Mouse (Mus musculus): ENCODE measurements around the gene Pcgf1. TPM values are rescaled to one million over a fixed set of nuclear protein-coding genes. Genes with fewer than 3 reads are reported as not detected.

The Pcgf1 gene
- polyA plus RNA-seq, 1 experiment = 14.7 TPM

- no peaks in the 10 kb centered on the region for H3K4me1 ChIP-seq (ENCODE audit: control insufficient read depth, insufficient read depth, low read length)
- H3K36me3 ChIP-seq (ENCODE audit: control insufficient read depth, insufficient read depth, low read length, poor library complexity, severe bottlenecking) = no peaks in the 10 kb centered on the region
- no peak overlapping the region for H3K4me3 ChIP-seq (ENCODE audit: low read depth, low read length)
- no peaks in the 10 kb centered on the region for H3K9me3 ChIP-seq (replicated peaks; ENCODE audit: control insufficient read depth, insufficient read depth, low read length, poor library complexity, severe bottlenecking)
- H3K27ac ChIP-seq (ENCODE audit: insufficient read depth, low read length) = no peak overlapping the region
- no peaks in the 10 kb centered on the region for H3K27me3 ChIP-seq (ENCODE audit: control insufficient read depth, insufficient read depth, low read length, poor library complexity, severe bottlenecking)
- no peak overlapping the region for H3K9ac ChIP-seq (ENCODE audit: low read depth, poor library complexity, severe bottlenecking)
- TF ChIP-seq CTCF (IDR thresholded peaks at IDR 0.05; ENCODE audit: low read depth, low read length) (no peak), POLR2A (IDR thresholded peaks at IDR 0.05; ENCODE audit: insufficient read depth, low read length) (no peak), EP300 (IDR thresholded peaks at IDR 0.05; ENCODE audit: insufficient read depth, low read depth, low read length) (no peak)
Observed at GRCm38 (mm10) chr6:83095968-83096367, 18.3 kb downstream of the Pcgf1 start.

- H3K27ac ChIP-seq (ENCODE audit: insufficient read depth, low read length) = no peak overlapping the region
- TF ChIP-seq CTCF (IDR thresholded peaks at IDR 0.05; ENCODE audit: low read depth, low read length) (no peak), EP300 (IDR thresholded peaks at IDR 0.05; ENCODE audit: insufficient read depth, low read depth, low read length) (no peak), POLR2A (IDR thresholded peaks at IDR 0.05; ENCODE audit: insufficient read depth, low read length) (no peak)
Observed at GRCm38 (mm10) chr6:83098411-83098810, 20.7 kb downstream of the Pcgf1 start.

GRCm38 (mm10) chr6:83101316-83101687 lies 23.6 kb downstream of the Pcgf1 start, which contains the start of the genes Ccdc142 and Gm42688:
TSS of gene Ccdc142 (plus strand) at chr6:83101601.
TSS of gene Gm42688 (plus strand) at chr6:83101617.
- Histone ChIP-seq H3K36me3 (ENCODE audit: control insufficient read depth, insufficient read depth, low read length, poor library complexity, severe bottlenecking) (no peaks in the 10 kb centered on the region), H3K9me3 (replicated peaks; ENCODE audit: control insufficient read depth, insufficient read depth, low read length, poor library complexity, severe bottlenecking) (no peaks in the 10 kb centered on the region), H3K4me3 (ENCODE audit: low read depth, low read length) (peak within 1 kb of the TSS; percentile 87), H3K9ac (ENCODE audit: low read depth, poor library complexity, severe bottlenecking) (peak within 1 kb of the TSS; percentile 42), H3K4me1 (ENCODE audit: control insufficient read depth, insufficient read depth, low read length) (no peaks in the 10 kb centered on the region), H3K27me3 (ENCODE audit: control insufficient read depth, insufficient read depth, low read length, poor library complexity, severe bottlenecking) (no peaks in the 10 kb centered on the region), H3K27ac (ENCODE audit: insufficient read depth, low read length) (no peak within 1 kb of the TSS)
- TF ChIP-seq POLR2A (IDR thresholded peaks at IDR 0.05; ENCODE audit: insufficient read depth, low read length) (no peak), CTCF (IDR thresholded peaks at IDR 0.05; ENCODE audit: low read depth, low read length) (peak; percentile 46)

More at GRCm38 (mm10) chr6:83098411-83098810, 20.7 kb downstream of the Pcgf1 start:
- Histone ChIP-seq H3K4me1 (ENCODE audit: control insufficient read depth, insufficient read depth, low read length) (no peaks in the 10 kb centered on the region), H3K9ac (ENCODE audit: low read depth, poor library complexity, severe bottlenecking) (no peak overlapping the region), H3K4me3 (ENCODE audit: low read depth, low read length) (no peak overlapping the region), H3K9me3 (replicated peaks; ENCODE audit: control insufficient read depth, insufficient read depth, low read length, poor library complexity, severe bottlenecking) (no peaks in the 10 kb centered on the region), H3K27me3 (ENCODE audit: control insufficient read depth, insufficient read depth, low read length, poor library complexity, severe bottlenecking) (no peaks in the 10 kb centered on the region), H3K36me3 (ENCODE audit: control insufficient read depth, insufficient read depth, low read length, poor library complexity, severe bottlenecking) (no peaks in the 10 kb centered on the region)

GRCm38 (mm10) chr6:83101688-83102556 lies 24.3 kb downstream of the Pcgf1 start:
- H3K27ac ChIP-seq (ENCODE audit: insufficient read depth, low read length) = no peak overlapping the region

GRCm38 (mm10) chr6:83103130-83103650 lies 25.5 kb downstream of the Pcgf1 start:
- Histone ChIP-seq H3K36me3 (ENCODE audit: control insufficient read depth, insufficient read depth, low read length, poor library complexity, severe bottlenecking) (no peaks in the 10 kb centered on the region), H3K9ac (ENCODE audit: low read depth, poor library complexity, severe bottlenecking) (no peak overlapping the region), H3K4me1 (ENCODE audit: control insufficient read depth, insufficient read depth, low read length) (no peaks in the 10 kb centered on the region), H3K27me3 (ENCODE audit: control insufficient read depth, insufficient read depth, low read length, poor library complexity, severe bottlenecking) (no peaks in the 10 kb centered on the region), H3K27ac (ENCODE audit: insufficient read depth, low read length) (no peak overlapping the region), H3K9me3 (replicated peaks; ENCODE audit: control insufficient read depth, insufficient read depth, low read length, poor library complexity, severe bottlenecking) (no peaks in the 10 kb centered on the region), H3K4me3 (ENCODE audit: low read depth, low read length) (no peak overlapping the region)
- no peak for TF ChIP-seq EP300 (IDR thresholded peaks at IDR 0.05; ENCODE audit: insufficient read depth, low read depth, low read length)
- no peak for TF ChIP-seq CTCF (IDR thresholded peaks at IDR 0.05; ENCODE audit: low read depth, low read length)
- no peak for TF ChIP-seq POLR2A (IDR thresholded peaks at IDR 0.05; ENCODE audit: insufficient read depth, low read length)

More at GRCm38 (mm10) chr6:83101688-83102556, 24.3 kb downstream of the Pcgf1 start:
- Histone ChIP-seq H3K4me3 (ENCODE audit: low read depth, low read length) (peak overlapping the region; percentile 87), H3K9me3 (replicated peaks; ENCODE audit: control insufficient read depth, insufficient read depth, low read length, poor library complexity, severe bottlenecking) (no peaks in the 10 kb centered on the region), H3K36me3 (ENCODE audit: control insufficient read depth, insufficient read depth, low read length, poor library complexity, severe bottlenecking) (no peaks in the 10 kb centered on the region), H3K9ac (ENCODE audit: low read depth, poor library complexity, severe bottlenecking) (peak overlapping the region; percentile 42), H3K27me3 (ENCODE audit: control insufficient read depth, insufficient read depth, low read length, poor library complexity, severe bottlenecking) (no peaks in the 10 kb centered on the region), H3K4me1 (ENCODE audit: control insufficient read depth, insufficient read depth, low read length) (no peaks in the 10 kb centered on the region)
- TF ChIP-seq EP300 (IDR thresholded peaks at IDR 0.05; ENCODE audit: insufficient read depth, low read depth, low read length) = no peak
- TF ChIP-seq POLR2A (IDR thresholded peaks at IDR 0.05; ENCODE audit: insufficient read depth, low read length) = no peak
- peak; percentile 9 for TF ChIP-seq CTCF (IDR thresholded peaks at IDR 0.05; ENCODE audit: low read depth, low read length)

- Histone ChIP-seq H3K36me3 (ENCODE audit: control insufficient read depth, insufficient read depth, low read length, poor library complexity, severe bottlenecking) (no peaks in the 10 kb centered on the region), H3K4me1 (ENCODE audit: control insufficient read depth, insufficient read depth, low read length) (no peaks in the 10 kb centered on the region), H3K27me3 (ENCODE audit: control insufficient read depth, insufficient read depth, low read length, poor library complexity, severe bottlenecking) (no peaks in the 10 kb centered on the region), H3K27ac (ENCODE audit: insufficient read depth, low read length) (no peak overlapping the region), H3K4me3 (ENCODE audit: low read depth, low read length) (no peak overlapping the region), H3K9ac (ENCODE audit: low read depth, poor library complexity, severe bottlenecking) (no peak overlapping the region), H3K9me3 (replicated peaks; ENCODE audit: control insufficient read depth, insufficient read depth, low read length, poor library complexity, severe bottlenecking) (no peaks in the 10 kb centered on the region)
- no peak for TF ChIP-seq EP300 (IDR thresholded peaks at IDR 0.05; ENCODE audit: insufficient read depth, low read depth, low read length)
- TF ChIP-seq POLR2A (IDR thresholded peaks at IDR 0.05; ENCODE audit: insufficient read depth, low read length) = no peak
- TF ChIP-seq CTCF (IDR thresholded peaks at IDR 0.05; ENCODE audit: low read depth, low read length) = no peak
Observed at GRCm38 (mm10) chr6:83104158-83104557, 26.5 kb downstream of the Pcgf1 start.
